Mouse (Mus musculus) heart, embryonic 12.5 days (tissue): ENCODE results near the gene Mtx1. TPM values are rescaled to one million over a fixed set of nuclear protein-coding genes. Genes with fewer than 3 reads are reported as not detected.
"Not testable (repeated sequence)": the region's sequence is repeated elsewhere in the genome, so short reads cannot be mapped to it uniquely, and the experiment has no call there.

Experiments used
- ATAC-seq: fragments of 200-750 bp; cut with Nextera tagmentation; 2 replicates; pipeline ENCODE4 v1.8.0; 2017; ENCODE audit warnings: moderate TSS enrichment, moderate library complexity; ENCODE audit not compliant: insufficient number of reproducible peaks, low FRiP score
- H3K27ac ChIP-seq: fragments of 300-500 bp; sonication (generic); 2 replicates; pipeline ENCODE4 v1.5.1; 2016; ENCODE audit warnings: mild to moderate bottlenecking, moderate library complexity; ENCODE audit not compliant: poor library complexity, severe bottlenecking
- H3K27me3 ChIP-seq: fragments of 300-500 bp; sonication (generic); replicated peaks from 2 replicates; pipeline ENCODE4 v1.6.1; 2016; ENCODE audit warnings: mild to moderate bottlenecking, moderate library complexity
- H3K36me3 ChIP-seq: fragments of 300-500 bp; sonication (generic); 2 replicates; pipeline ENCODE4 v1.6.1; 2016; ENCODE audit warnings: mild to moderate bottlenecking, moderate library complexity
- H3K4me1 ChIP-seq: fragments of 300-500 bp; sonication (generic); replicated peaks from 2 replicates; pipeline ENCODE4 v1.6.1; 2016; ENCODE audit warnings: mild to moderate bottlenecking
- H3K4me2 ChIP-seq: fragments of 300-500 bp; sonication (generic); 2 replicates; pipeline ENCODE4 v1.6.1; 2016; ENCODE audit warnings: mild to moderate bottlenecking, moderate library complexity
- H3K4me3 ChIP-seq: fragments of 300-500 bp; sonication (generic); 2 replicates; pipeline ENCODE4 v1.5.1; 2016; ENCODE audit warnings: mild to moderate bottlenecking
- H3K9ac ChIP-seq: fragments of 300-500 bp; sonication (generic); 2 replicates; pipeline ENCODE4 v1.6.1; 2016; ENCODE audit warnings: mild to moderate bottlenecking, moderate library complexity
- H3K9me3 ChIP-seq: fragments of 300-500 bp; sonication (generic); replicated peaks from 2 replicates; pipeline ENCODE4 v1.6.1; 2016; ENCODE audit warnings: mild to moderate bottlenecking, moderate library complexity
- WGBS: fragments of 180-500 bp; shearing (Covaris S2); methylation state at CpG from one replicate; pipeline ENCODE4 v1.1.7; 2016; 5-methylcytosine and 5-hydroxymethylcytosine counted together
- polyA plus RNA-seq: library from polyadenylated mRNA; unstranded; fragments of >200 nt; fragmentation: Nextera tagmentation; extraction: Ambion mirVana; gene quantifications from 2 replicates; pipeline ENCODE4 v1.2.1, GENCODE M21; 2016

Mtx1 gene
- polyA plus RNA-seq, 1 experiment from 2014 or later = 127 TPM

DNA sequence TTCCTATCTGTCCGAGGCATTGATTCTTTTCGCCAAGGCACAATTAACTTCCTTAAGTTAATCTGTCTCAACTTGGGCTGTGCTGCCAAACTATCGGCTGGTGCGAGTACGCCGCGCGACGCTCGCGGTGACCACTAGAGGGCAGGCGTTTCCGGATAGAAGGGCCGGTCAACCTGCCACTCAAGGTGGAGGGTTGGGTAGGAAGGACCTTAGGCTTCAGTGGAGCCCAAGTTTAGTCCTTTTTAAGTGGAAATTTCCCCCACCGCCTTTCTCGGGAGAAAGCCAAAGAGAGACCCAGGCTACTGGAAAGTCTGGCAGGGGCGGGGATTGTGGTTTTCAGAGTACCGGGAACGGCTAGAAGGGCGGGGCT is 1.3 kb upstream of the Mtx1 start:
- peak overlapping the region; percentile 85 for H3K4me2 ChIP-seq
- peak overlapping the region; percentile 53 for H3K9ac ChIP-seq
- H3K36me3 ChIP-seq = no peaks in the 10 kb centered on the region
- whole genome bisulfite sequencing = under 1% methylated on average over 20 of the region's 20 CpGs
- no peaks in the 10 kb centered on the region for H3K9me3 ChIP-seq
- H3K27me3 ChIP-seq = peaks cover 59% of the 10 kb centered on the region
- H3K4me1 ChIP-seq = peaks cover 27% of the 10 kb centered on the region
- peak overlapping the region; percentile 54 for H3K4me3 ChIP-seq
- peak; percentile 64 for ATAC-seq
- no peak overlapping the region for H3K27ac ChIP-seq

DNA sequence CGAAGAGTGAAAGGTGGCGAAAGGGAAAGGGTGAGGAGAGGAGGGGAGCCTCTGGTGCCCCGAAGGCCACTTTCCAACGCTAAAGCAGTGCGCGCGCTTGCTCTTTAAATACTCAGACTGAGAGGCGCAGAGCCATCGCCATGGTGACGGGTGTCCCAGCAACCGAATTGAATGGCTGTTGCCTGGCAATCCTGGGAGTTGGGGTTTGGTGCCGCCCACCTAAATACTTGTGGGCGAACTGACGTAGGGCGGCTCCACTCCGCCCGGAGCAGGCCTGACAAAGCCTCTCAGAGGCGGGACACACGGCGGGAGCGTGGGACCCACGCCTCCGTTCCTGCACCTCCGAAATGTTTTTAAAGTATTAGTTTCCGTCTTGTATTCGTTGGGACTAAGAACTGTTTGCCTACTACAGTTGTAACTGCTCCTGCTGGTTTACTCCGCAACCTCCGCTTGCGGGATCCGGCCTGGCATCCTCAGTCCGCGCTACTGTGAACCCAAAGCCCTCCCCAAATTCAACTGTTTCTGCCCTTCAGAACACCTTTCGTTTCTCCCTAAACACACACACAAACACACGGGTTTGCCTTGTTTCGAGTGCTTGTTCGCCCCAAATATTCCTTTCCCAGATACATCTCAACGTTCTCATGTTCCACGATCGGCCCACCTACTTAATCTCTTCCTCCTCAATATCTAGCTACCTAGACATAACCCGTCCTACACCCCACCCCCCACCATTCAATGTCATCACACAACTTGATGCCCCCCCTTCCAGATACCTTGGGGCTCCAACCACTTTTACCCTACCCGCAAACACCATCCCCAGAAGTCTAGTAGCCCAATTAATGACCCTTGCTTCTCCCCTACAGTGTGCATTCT is 655 bp upstream of the Mtx1 start:
- Histone ChIP-seq H3K4me3 (peak overlapping the region; percentile 54), H3K27ac (no peak overlapping the region), H3K27me3 (peaks cover 59% of the 10 kb centered on the region), H3K9me3 (no peaks in the 10 kb centered on the region), H3K36me3 (0 out of 2 replicates have a peak, but pooled peaks cover 6% of the 10 kb centered on the region), H3K4me2 (peak overlapping the region; percentile 85), H3K4me1 (peaks cover 24% of the 10 kb centered on the region), H3K9ac (peak overlapping the region; percentile 62)
- WGBS = 3% methylated on average over 41 of the region's 41 CpGs
- peak; percentile 71 for ATAC-seq

DNA sequence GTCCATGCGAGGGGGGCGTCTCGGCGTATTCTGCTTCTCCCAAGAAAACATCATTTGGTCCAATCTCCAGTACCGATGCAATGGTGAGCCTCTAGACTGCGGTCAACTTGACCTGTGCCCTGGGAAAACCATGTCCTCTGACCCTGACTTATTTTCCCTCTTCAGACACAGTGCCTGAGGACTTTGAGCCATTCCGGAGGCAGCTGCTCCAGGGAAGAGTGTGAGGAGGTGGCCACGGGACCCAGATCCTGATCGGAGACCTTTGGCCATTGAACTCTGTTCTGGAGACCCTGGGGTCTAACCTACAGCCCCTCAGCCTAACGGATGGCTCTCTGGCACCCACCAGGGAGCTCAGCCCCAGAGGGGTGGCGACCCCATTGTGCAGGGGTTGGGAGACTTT is 527 bp downstream of the Mtx1 start:
- 0 out of 2 replicates have a peak, but pooled peaks cover 6% of the 10 kb centered on the region for H3K36me3 ChIP-seq
- peak overlapping the region; percentile 62; the same call in 1 of the 2 replicates for H3K9ac ChIP-seq
- H3K9me3 ChIP-seq = no peaks in the 10 kb centered on the region
- peak overlapping the region; percentile 85; the same call in 1 of the 2 replicates for H3K4me2 ChIP-seq
- H3K4me3 ChIP-seq = peak overlapping the region; percentile 54; the same call in 1 of the 2 replicates
- WGBS = 48% methylated on average over 11 of the region's 11 CpGs
- no peak for ATAC-seq
- peaks cover 48% of the 10 kb centered on the region for H3K27me3 ChIP-seq
- peaks cover 24% of the 10 kb centered on the region for H3K4me1 ChIP-seq
- no peak overlapping the region for H3K27ac ChIP-seq

DNA sequence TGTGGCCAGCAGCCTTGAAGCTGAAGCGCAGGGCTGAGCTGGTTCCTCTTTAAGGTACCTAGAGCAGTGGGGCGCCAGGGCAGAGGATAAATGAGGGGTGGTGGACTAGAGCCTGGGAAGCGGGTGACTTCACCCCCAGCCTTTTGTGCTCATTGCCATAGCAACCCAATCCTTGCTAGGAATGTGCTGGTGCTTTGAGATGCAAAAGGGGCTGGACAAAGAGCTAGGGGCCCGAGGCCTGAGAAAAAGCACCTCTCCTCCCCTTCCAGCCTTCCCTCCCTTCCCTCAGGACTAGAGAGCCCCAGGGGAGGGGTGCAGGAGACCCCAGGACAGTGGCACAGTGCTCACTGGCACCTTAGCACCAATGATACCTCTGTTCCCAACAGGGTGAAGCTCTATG is 970 bp downstream of the Mtx1 start:
- no peak overlapping the region for H3K9ac ChIP-seq
- WGBS = 62% methylated on average over 4 of the region's 4 CpGs
- H3K4me1 ChIP-seq = peaks cover 24% of the 10 kb centered on the region
- H3K36me3 ChIP-seq = 0 out of 2 replicates have a peak, but pooled peaks cover 6% of the 10 kb centered on the region
- ATAC-seq = no peak
- H3K27ac ChIP-seq = no peak overlapping the region
- H3K4me3 ChIP-seq = no peak overlapping the region
- H3K27me3 ChIP-seq = peaks cover 44% of the 10 kb centered on the region
- H3K9me3 ChIP-seq = no peaks in the 10 kb centered on the region
- H3K4me2 ChIP-seq = no peak overlapping the region

DNA sequence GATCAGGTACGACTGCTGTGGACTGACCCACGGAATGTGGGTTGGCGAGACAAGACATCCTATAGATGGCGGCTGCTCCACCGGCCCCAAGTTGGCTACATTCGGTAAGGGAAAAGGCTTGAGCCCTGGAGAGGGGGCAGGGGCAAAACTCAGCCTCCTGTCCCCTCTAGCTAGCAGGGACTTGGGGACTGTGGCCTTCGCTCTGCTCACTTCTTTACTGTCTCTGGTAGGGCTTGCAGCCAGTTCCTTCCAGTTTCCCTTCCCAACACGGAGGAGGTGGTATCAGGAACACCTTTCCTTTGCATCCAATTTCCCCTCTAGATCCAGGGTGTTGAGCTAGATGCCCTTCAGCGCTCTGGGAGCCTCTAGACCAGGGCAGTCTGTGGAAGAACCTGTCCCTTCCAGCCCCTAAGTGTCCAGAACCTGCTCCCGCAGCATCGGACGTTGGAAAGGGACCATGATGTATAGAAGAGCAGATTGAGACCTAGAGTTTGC is 1.5 kb downstream of the Mtx1 start:
- ATAC-seq = no peak
- H3K27me3 ChIP-seq = peaks cover 38% of the 10 kb centered on the region
- no peak overlapping the region for H3K27ac ChIP-seq
- H3K36me3 ChIP-seq = 0 out of 2 replicates have a peak, but pooled peaks cover 6% of the 10 kb centered on the region
- no peaks in the 10 kb centered on the region for H3K9me3 ChIP-seq
- H3K4me1 ChIP-seq = peaks cover 24% of the 10 kb centered on the region
- H3K4me3 ChIP-seq = no peak overlapping the region
- H3K4me2 ChIP-seq = no peak overlapping the region
- WGBS = 63% methylated on average over 12 of the region's 12 CpGs
- no peak overlapping the region for H3K9ac ChIP-seq

DNA sequence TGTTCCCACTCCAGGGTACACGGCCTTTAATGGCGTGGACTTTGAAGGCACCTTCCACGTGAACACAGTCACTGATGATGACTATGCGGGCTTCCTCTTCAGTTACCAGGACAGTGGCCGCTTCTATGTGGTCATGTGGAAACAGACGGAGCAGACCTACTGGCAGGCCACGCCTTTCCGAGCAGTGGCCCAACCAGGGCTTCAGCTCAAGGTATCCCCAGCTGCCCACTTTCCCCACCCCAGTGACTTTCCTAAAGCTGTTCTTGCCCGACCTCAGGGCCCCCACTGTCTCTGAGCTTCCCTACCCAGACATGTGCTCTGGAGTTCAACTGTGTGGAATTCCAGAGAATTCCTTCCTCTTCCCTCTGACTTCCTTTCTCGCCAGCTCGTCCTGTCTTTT is 2.1 kb downstream of the Mtx1 start:
- Histone ChIP-seq H3K4me2 (no peak overlapping the region), H3K4me3 (no peak overlapping the region), H3K9me3 (no peaks in the 10 kb centered on the region), H3K27me3 (peaks cover 33% of the 10 kb centered on the region), H3K27ac (no peak overlapping the region), H3K4me1 (peaks cover 26% of the 10 kb centered on the region), H3K9ac (no peak overlapping the region), H3K36me3 (0 out of 2 replicates have a peak, but pooled peaks cover 6% of the 10 kb centered on the region)
- 72% methylated on average over 11 of the region's 11 CpGs for WGBS
- ATAC-seq = no peak

DNA sequence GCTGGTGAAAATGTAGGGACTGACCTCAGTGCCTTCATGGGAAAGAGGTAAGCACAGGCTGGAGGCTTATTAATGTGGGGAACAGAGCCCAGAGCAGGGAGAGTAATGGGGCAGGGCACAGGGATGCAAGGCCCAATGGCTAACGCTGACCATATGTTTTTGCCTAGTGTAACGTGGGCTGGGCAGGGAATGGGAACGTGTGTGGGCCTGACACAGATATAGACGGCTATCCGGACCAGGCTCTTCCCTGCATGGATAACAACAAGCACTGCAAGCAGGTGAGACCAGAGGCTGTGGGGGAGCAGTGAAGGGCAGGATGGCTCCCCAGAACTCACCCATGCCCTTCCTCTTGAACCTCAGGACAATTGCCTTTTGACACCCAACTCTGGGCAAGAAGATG is 5.7 kb downstream of the Mtx1 start:
- H3K4me1 ChIP-seq = peaks cover 15% of the 10 kb centered on the region
- H3K27me3 ChIP-seq = peaks cover 19% of the 10 kb centered on the region
- no peaks in the 10 kb centered on the region for H3K9me3 ChIP-seq
- H3K27ac ChIP-seq = no peak overlapping the region
- WGBS = 87% methylated on average over 5 of the region's 5 CpGs
- H3K9ac ChIP-seq = no peak overlapping the region
- 0 out of 2 replicates have a peak, but pooled peaks cover 6% of the 10 kb centered on the region for H3K36me3 ChIP-seq
- ATAC-seq = no peak
- no peak overlapping the region for H3K4me3 ChIP-seq
- no peak overlapping the region for H3K4me2 ChIP-seq

DNA sequence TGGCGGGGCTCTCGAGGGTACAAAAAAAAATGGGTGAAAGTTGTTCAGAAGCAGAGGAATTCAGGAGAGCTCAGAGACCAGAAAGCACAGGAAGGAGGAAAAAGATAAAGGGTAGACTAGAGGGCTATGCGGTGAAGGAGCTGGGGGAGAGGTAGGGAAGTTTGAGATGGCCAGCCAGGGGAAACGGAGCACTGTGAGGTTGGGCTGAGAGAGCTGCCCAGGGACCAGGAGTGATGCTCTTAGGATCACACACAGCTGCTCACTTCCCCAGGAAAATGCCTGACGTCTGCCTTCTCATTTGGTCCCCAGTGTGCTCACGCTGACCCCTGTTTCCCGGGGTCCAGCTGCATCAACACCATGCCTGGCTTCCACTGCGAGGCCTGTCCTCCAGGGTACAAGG is 7.3 kb downstream of the Mtx1 start:
- H3K4me2 ChIP-seq = no peak overlapping the region
- no peaks in the 10 kb centered on the region for H3K9me3 ChIP-seq
- no peak for ATAC-seq
- H3K9ac ChIP-seq = peak overlapping the region; percentile 16; the same call in 1 of the 2 replicates
- 18% methylated on average over 8 of the region's 8 CpGs for WGBS
- H3K4me3 ChIP-seq = no peak overlapping the region
- peaks cover 25% of the 10 kb centered on the region for H3K4me1 ChIP-seq
- 0 out of 2 replicates have a peak, but pooled peaks cover 6% of the 10 kb centered on the region for H3K36me3 ChIP-seq
- 0 out of 2 replicates have a peak, but pooled peaks cover 3% of the 10 kb centered on the region for H3K27me3 ChIP-seq
- peak overlapping the region; percentile 22; the same call in 1 of the 2 replicates for H3K27ac ChIP-seq

DNA sequence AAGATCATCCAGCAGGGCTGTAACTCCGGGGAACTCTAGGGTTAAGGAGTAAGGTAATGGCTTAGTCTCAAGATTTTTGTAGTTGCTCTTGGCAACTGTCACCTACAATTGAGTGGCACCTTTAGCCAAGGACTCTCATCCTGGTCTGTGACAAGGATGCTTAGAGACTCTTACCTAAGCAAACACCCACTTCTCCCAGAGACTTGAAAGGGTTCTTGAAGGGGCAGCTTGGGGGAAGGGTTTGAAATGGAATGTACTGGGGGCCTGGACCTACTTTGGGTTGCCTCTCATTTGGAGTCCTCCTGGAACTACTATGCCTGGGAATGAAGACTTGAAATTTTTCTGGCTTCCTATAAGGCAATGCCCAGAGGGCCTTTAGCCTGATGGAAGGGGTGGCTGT is 8.6 kb downstream of the Mtx1 start:
- ATAC-seq = no peak
- Histone ChIP-seq H3K4me2 (no peak overlapping the region), H3K9ac (no peak overlapping the region), H3K9me3 (no peaks in the 10 kb centered on the region), H3K27ac (no peak overlapping the region), H3K4me1 (peaks cover 27% of the 10 kb centered on the region), H3K36me3 (0 out of 2 replicates have a peak, but pooled peaks cover 6% of the 10 kb centered on the region), H3K27me3 (no peaks in the 10 kb centered on the region), H3K4me3 (no peak overlapping the region)
- WGBS = 78% methylated on average over 1 of the region's 1 CpGs

DNA sequence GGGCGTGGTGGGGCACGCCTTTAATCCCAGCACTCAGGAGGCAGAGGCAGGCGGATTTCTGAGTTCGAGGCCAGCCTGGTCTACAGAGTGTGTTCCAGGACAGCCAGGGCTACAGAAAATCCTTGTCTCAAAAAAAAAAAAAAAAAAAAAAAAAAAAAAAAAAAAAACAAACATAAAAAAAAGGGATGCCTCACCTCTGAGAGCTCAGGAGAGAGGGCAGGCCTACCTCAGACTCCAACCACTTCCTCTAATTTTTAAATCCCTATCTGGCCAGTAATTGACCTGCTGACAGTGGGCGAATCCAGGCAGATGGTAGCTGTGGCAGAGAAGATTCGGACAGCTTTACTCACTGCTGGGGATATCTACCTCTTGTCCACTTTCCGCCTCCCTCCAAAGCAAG is 10.5 kb downstream of the Mtx1 start:
- not testable (repeated sequence) for H3K9me3 ChIP-seq, H3K27me3 ChIP-seq, H3K4me3 ChIP-seq, H3K4me2 ChIP-seq, ATAC-seq, H3K36me3 ChIP-seq, H3K9ac ChIP-seq, H3K27ac ChIP-seq
- WGBS = 70% methylated on average over 7 of the region's 7 CpGs
- peaks cover 34% of the 10 kb centered on the region for H3K4me1 ChIP-seq

DNA sequence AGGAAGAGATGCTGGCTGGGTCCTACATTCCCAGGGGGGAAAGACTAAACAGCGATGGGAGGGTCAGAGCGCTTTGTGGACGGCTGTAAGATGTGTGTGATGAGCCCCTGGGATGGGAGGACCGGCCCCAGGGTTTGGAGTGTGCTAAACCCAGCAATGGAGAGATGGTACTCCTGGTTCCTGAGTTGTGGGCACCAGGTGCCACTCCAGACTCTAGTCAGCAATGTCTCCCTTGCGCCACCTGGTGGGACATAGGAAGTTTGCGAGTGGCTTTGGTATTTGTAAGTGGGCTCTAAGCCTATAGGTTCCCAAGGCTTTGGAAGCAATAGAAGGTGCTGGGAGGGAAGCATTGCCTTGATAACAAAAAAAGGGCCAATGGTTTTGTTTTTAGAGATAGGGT is 11.0 kb downstream of the Mtx1 start:
- peaks cover 38% of the 10 kb centered on the region for H3K4me1 ChIP-seq
- H3K4me3 ChIP-seq = peak overlapping the region; percentile 66
- H3K36me3 ChIP-seq = peaks cover 7% of the 10 kb centered on the region
- 0% methylated on average over 6 of the region's 6 CpGs for WGBS
- peak overlapping the region; percentile 78 for H3K4me2 ChIP-seq
- H3K27ac ChIP-seq = 0 out of 2 replicates have a peak overlapping the region, but pooled peaks have one; percentile 99
- H3K9ac ChIP-seq = peak overlapping the region; percentile 88; the same call in 1 of the 2 replicates
- no peaks in the 10 kb centered on the region for H3K27me3 ChIP-seq
- no peaks in the 10 kb centered on the region for H3K9me3 ChIP-seq
- 0 out of 2 replicates have a peak, but pooled peaks have one; percentile 13 for ATAC-seq
